ENCODE assay signal across 16 mouse cellular contexts in the genomic region with DNA sequence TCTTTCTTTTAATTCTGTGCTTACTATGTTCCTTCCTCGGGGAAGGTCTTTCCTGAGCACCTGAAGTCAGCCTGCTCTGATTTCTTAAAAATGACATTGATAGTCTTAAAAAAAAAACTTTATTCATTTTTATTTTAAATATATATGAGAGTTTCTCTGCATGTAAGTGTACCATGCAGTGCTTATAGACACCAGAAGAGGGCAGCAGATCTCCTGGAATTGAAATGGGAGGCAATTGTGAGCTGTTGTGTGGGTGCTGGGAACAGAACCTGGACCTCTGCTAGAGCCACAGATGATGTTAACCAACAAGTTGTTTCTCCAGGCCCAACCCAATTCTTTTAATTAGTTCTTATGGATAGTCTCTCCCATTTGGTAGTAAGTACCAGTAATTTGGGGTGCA. TPM values are rescaled to one million over a fixed set of nuclear protein-coding genes. Genes with fewer than 3 reads are reported as not detected.
DNase-seq lines count a peak whose midpoint lies in the region; ATAC-seq and TF ChIP-seq lines count a peak whose summit lies in the region.
"Had no signal": no experiment of that assay in that cellular context is flagged by ENCODE, and none has a peak within 500 bp of the region (broad histone marks: within the 10 kb centered on the region; RNA-seq: fewer than 3 reads in every experiment).

No protein-coding gene starts in this region.

- no peak overlapping the region for H3K4me2 ChIP-seq in kidney, postnatal 0 days (ENCODE audit: low read length)
- H3K4me2 ChIP-seq in midbrain, postnatal 0 days (ENCODE audit: low read depth, low read length, poor library complexity, severe bottlenecking) = no peak overlapping the region
- no peak overlapping the region for H3K4me2 ChIP-seq in midbrain, embryonic 16.5 days (ENCODE audit: low read length)
- H3K4me2 ChIP-seq: forebrain, embryonic 13.5 days; hindbrain, embryonic 14.5 days; limb, embryonic 13.5 days had no signal

- 92% methylated on average over 1 of the region's 1 CpGs for WGBS in kidney, postnatal 0 days
- 67% methylated on average over 1 of the region's 1 CpGs for WGBS in midbrain, postnatal 0 days
- 70% methylated on average over 1 of the region's 1 CpGs for WGBS in midbrain, embryonic 16.5 days

- ATAC-seq in kidney, postnatal 0 days (replicated peaks; ENCODE audit: low FRiP score, low read depth) = no peak
- ATAC-seq in midbrain, postnatal 0 days (ENCODE audit: low FRiP score) = no peak
- no peak for ATAC-seq in midbrain, embryonic 16.5 days
- ATAC-seq: forebrain, embryonic 13.5 days had no signal

- H3K9me3 ChIP-seq in kidney, postnatal 0 days (replicated peaks; ENCODE audit: low read length) = no peaks in the 10 kb centered on the region
- no peaks in the 10 kb centered on the region for H3K9me3 ChIP-seq in midbrain, postnatal 0 days (ENCODE audit: low read length)
- no peaks in the 10 kb centered on the region for H3K9me3 ChIP-seq in midbrain, embryonic 16.5 days (replicated peaks; ENCODE audit: control insufficient read depth, low read length, poor library complexity, severe bottlenecking)
- no peaks in the 10 kb centered on the region for H3K9me3 ChIP-seq in MEL (replicated peaks; ENCODE audit: insufficient read depth, low read length)
- H3K9me3 ChIP-seq: forebrain, embryonic 13.5 days; limb, embryonic 13.5 days had no signal

- no peak for TF ChIP-seq EP300 in MEL (IDR thresholded peaks at IDR 0.05; ENCODE audit: low read depth in 1 of 2, low read length in 2 of 2)

- no peak overlapping the region for H3K27ac ChIP-seq in kidney, postnatal 0 days
- H3K27ac ChIP-seq in midbrain, postnatal 0 days (ENCODE audit: low read depth, low read length) = no peak overlapping the region
- H3K27ac ChIP-seq in midbrain, embryonic 16.5 days (ENCODE audit: low read length) = no peak overlapping the region
- no peak overlapping the region for H3K27ac ChIP-seq in MEL (ENCODE audit: control insufficient read depth, low read depth, low read length)
- H3K27ac ChIP-seq: forebrain, embryonic 13.5 days; limb, embryonic 13.5 days had no signal

- H3K9ac ChIP-seq in kidney, postnatal 0 days (ENCODE audit: low read depth, low read length) = no peak overlapping the region
- H3K9ac ChIP-seq in midbrain, postnatal 0 days (replicated peaks; ENCODE audit: low read length, poor library complexity, severe bottlenecking) = no peak overlapping the region
- H3K9ac ChIP-seq in midbrain, embryonic 16.5 days (ENCODE audit: low read depth, low read length) = no peak overlapping the region
- no peak overlapping the region for H3K9ac ChIP-seq in MEL (ENCODE audit: control insufficient read depth, low read depth, low read length, poor library complexity, severe bottlenecking)
- H3K9ac ChIP-seq: forebrain, embryonic 13.5 days; hindbrain, embryonic 14.5 days; limb, embryonic 13.5 days had no signal

- no peak for DNase-seq in kidney, postnatal 0 days (ENCODE audit: low spot score)
- DNase-seq in kidney, postnatal 25 days = no peak
- DNase-seq in midbrain, postnatal 0 days (ENCODE audit: low spot score) = no peak
- peak; percentile 42 for DNase-seq in MEL (ENCODE audit: low read depth, low spot score)
- DNase-seq in splenic B cell, adult 2 months (ENCODE audit: low read depth, low spot score) = peak; percentile 8
- DNase-seq in adrenal gland, postnatal 14 days = no peak
- DNase-seq: adrenal gland, adult 2 months; cerebellum, adult 8-10 months; heart, postnatal 10 days; kidney, adult 8-10 months; lung, adult 2 months had no signal

- TF ChIP-seq RAD21 in MEL (IDR thresholded peaks at IDR 0.05; ENCODE audit: low read depth, low read length) = peak; percentile 28

- H3K4me1 ChIP-seq in kidney, postnatal 0 days (replicated peaks; ENCODE audit: insufficient read depth, low read length) = no peaks in the 10 kb centered on the region
- no peaks in the 10 kb centered on the region for H3K4me1 ChIP-seq in midbrain, postnatal 0 days (ENCODE audit: insufficient read depth, low read length)
- peaks cover 6% of the 10 kb centered on the region for H3K4me1 ChIP-seq in midbrain, embryonic 16.5 days (ENCODE audit: control insufficient read depth, insufficient read depth, low read length)
- no peaks in the 10 kb centered on the region for H3K4me1 ChIP-seq in MEL (ENCODE audit: control insufficient read depth in 1 of 2, insufficient read depth in 2 of 2, low read length in 2 of 2)
- H3K4me1 ChIP-seq: forebrain, embryonic 13.5 days; limb, embryonic 13.5 days had no signal

- H3K79me2 ChIP-seq in MEL (ENCODE audit: control insufficient read depth, insufficient read depth, low read length, poor library complexity) = no peaks in the 10 kb centered on the region

- TF ChIP-seq CTCF in kidney, postnatal 0 days (IDR thresholded peaks at IDR 0.05; ENCODE audit: low read depth) = peak; percentile 33
- peak; percentile 45 for TF ChIP-seq CTCF in midbrain, postnatal 0 days (IDR thresholded peaks at IDR 0.05)
- TF ChIP-seq CTCF in MEL (IDR thresholded peaks at IDR 0.05 in 2 of 3, conservative IDR thresholded peaks at IDR 0.05 in 1 of 3; ENCODE audit: control insufficient read depth in 1 of 3, insufficient read depth in 1 of 3, low read depth in 2 of 3, low read length in 3 of 3, poor library complexity in 1 of 3, severe bottlenecking in 1 of 3) = peak; percentile 26 to 45 (median 42); a peak in 5 of 6 replicates

- H3K4me3 ChIP-seq in kidney, postnatal 0 days (replicated peaks; ENCODE audit: low read depth, low read length) = no peak overlapping the region
- H3K4me3 ChIP-seq in midbrain, postnatal 0 days (ENCODE audit: low read depth, low read length) = no peak overlapping the region
- no peak overlapping the region for H3K4me3 ChIP-seq in midbrain, embryonic 16.5 days (ENCODE audit: low read depth, low read length)
- no peak overlapping the region for H3K4me3 ChIP-seq in MEL (ENCODE audit: control insufficient read depth in 1 of 2, insufficient read depth in 1 of 2, low read depth in 2 of 2, low read length in 2 of 2)
- H3K4me3 ChIP-seq: forebrain, embryonic 13.5 days; limb, embryonic 13.5 days; myocyte had no signal

- no peaks in the 10 kb centered on the region for H3K27me3 ChIP-seq in kidney, postnatal 0 days (ENCODE audit: insufficient read depth, low read length)
- H3K27me3 ChIP-seq in midbrain, postnatal 0 days (ENCODE audit: insufficient read depth, low read length) = no peaks in the 10 kb centered on the region
- no peaks in the 10 kb centered on the region for H3K27me3 ChIP-seq in midbrain, embryonic 16.5 days (ENCODE audit: control insufficient read depth, insufficient read depth, low read depth, low read length)
- peaks cover 0 to 5% of the 10 kb centered on the region in 2 experiments; a peak in 3 of 4 replicates for H3K27me3 ChIP-seq in MEL (ENCODE audit: control insufficient read depth in 1 of 2, insufficient read depth in 2 of 2, low read length in 2 of 2)
- no peaks in the 10 kb centered on the region for H3K27me3 ChIP-seq in splenic B cell, adult 2 months (ENCODE audit: control insufficient read depth, insufficient read depth, low read length, poor library complexity, severe bottlenecking)
- H3K27me3 ChIP-seq: forebrain, embryonic 13.5 days had no signal

- no peaks in the 10 kb centered on the region for H3K36me3 ChIP-seq in kidney, postnatal 0 days (ENCODE audit: insufficient read depth, low read length)
- no peaks in the 10 kb centered on the region for H3K36me3 ChIP-seq in midbrain, postnatal 0 days (ENCODE audit: insufficient read depth, low read length)
- H3K36me3 ChIP-seq in midbrain, embryonic 16.5 days (ENCODE audit: control insufficient read depth, insufficient read depth, low read length) = no peaks in the 10 kb centered on the region
- H3K36me3 ChIP-seq in MEL (ENCODE audit: control insufficient read depth in 1 of 2, insufficient read depth in 2 of 2, low read length in 2 of 2) = no peaks in the 10 kb centered on the region
- no peaks in the 10 kb centered on the region for H3K36me3 ChIP-seq in splenic B cell, adult 2 months (ENCODE audit: control insufficient read depth, insufficient read depth, low read length, poor library complexity, severe bottlenecking)
- H3K36me3 ChIP-seq: limb, embryonic 13.5 days had no signal

- TF ChIP-seq POLR2A in MEL (IDR thresholded peaks at IDR 0.05; ENCODE audit: control insufficient read depth in 1 of 2, insufficient read depth in 1 of 2, low read depth in 1 of 2, low read length in 2 of 2, poor library complexity in 1 of 2) = no peak

TF ChIP-seq in MEL, 35 proteins besides CTCF, POLR2A, EP300 and RAD21:
- TF ChIP-seq SIN3A (IDR thresholded peaks at IDR 0.05; ENCODE audit: low read length) (no peak), SMC3 (IDR thresholded peaks at IDR 0.05; ENCODE audit: low read depth, low read length) (peak; percentile 48)

RNA-seq across cellular contexts. Expression of gene Slc35b4, which starts 18.1 kb away (rescaled TPM):
- polyA plus RNA-seq in kidney, postnatal 0 days (2015; fragmentation: Nextera tagmentation; extraction: Ambion mirVana) = 60.4 and 70.3 TPM in 2 replicates
- total RNA-seq in midbrain, postnatal 0 days (2014; rRNA removed) = 24.5 and 30.8 TPM in 2 replicates
- polyA plus RNA-seq in midbrain, postnatal 0 days (2015; fragmentation: Nextera tagmentation; extraction: Ambion mirVana) = 30.6 and 36.5 TPM in 2 replicates
- polyA plus RNA-seq in midbrain, embryonic 16.5 days (2015; fragmentation: Nextera tagmentation; extraction: Ambion mirVana) = 44.5 and 45.1 TPM in 2 replicates
- total RNA-seq in MEL (2012; rRNA removed) = 5.4 and 6.1 TPM in 2 replicates
- polyA plus RNA-seq in MEL (2012; ENCODE audit: insufficient read depth in 1 of 2, insufficient read length in 2 of 2, low read depth in 1 of 2, low replicate concordance in 2 of 2, missing spikeins in 1 of 2) = 10 to 100 TPM in 1 of 2 experiments, not detected in 1; 10.7 TPM
- total RNA-seq in adrenal gland, postnatal 14 days (2021) = 24.1 and 24.5 TPM in 2 replicates

Comparison
In these comparisons a context has a peak if more than half of its experiments do, and no peak if none do; other contexts are left out.
1. DNase-seq: peak in MEL (single experiment) and splenic B cell, adult 2 months (single experiment); none in kidney, postnatal 0 days (single experiment), kidney, postnatal 25 days (0 of 2), midbrain, postnatal 0 days (single experiment) and adrenal gland, postnatal 14 days (single experiment).
2. Peak in every context shown above with its lines, with median percentiles within 50 percentile points of each other: CTCF ChIP-seq.